Mouse (Mus musculus) spleen, adult 18-20 months (tissue): ENCODE results near the gene Wasl.

ENCODE experiments used
- DNase-seq, 2 experiments: peaks; one replicate each; pipeline ENCODE4 v3.0.0; 2022; ENCODE audit warnings: mixed read lengths in 2 of 2

Gene Wasl

DNA sequence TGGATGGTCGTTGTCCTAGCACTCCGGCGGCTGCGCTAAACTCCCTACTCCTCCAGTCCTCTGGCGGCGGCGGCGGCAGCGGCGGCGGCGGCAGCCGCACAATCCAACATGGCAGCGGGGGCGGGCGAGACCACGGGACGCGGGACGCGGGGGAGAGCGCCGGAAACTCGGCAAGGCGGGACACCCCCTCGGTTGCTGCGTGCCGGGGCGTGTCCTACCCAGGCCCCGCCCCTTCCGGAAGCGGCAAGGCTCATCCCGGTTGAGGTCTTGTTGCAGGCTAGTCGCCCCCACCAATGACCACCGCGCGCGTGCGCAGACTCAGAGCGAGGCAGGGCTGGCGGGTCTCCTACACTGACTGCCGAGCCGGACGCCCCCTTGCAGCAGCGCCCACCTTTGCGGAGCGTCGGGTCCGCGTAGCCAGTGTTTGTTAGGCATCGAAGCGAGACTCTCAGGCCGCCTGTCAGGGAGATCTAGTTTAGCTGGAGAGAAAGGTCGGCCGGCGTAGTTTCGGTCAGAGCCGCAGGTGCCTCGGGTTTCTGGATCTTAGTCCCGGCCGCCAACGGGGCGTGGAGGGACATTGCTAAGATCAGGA lies at the start of gene Wasl:
Wasl (minus strand) TSS at position 143 of the 592 bp plus-strand sequence.
- peak; percentile 97 to 98 for DNase-seq

DNA sequence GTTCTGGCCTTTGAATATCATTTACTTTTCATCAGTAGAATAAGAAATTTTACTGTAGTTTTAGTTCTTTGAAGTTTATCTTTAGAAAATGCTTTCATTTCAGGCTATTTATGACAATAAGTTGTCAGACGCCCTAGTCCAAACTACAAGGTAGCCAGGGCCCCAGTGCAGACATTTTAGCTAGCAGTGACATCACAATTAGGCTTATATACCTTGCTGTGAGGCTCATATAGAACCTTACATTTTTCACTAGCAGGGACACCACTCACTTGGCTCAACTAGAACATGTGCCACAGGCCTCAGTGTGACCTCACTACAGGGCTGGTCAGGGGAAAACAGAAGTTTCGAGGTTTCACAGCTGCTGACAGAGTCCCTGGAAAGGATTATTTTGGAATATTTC lies 42.7 kb upstream of the Wasl start:
- DNase-seq: no peak

DNA sequence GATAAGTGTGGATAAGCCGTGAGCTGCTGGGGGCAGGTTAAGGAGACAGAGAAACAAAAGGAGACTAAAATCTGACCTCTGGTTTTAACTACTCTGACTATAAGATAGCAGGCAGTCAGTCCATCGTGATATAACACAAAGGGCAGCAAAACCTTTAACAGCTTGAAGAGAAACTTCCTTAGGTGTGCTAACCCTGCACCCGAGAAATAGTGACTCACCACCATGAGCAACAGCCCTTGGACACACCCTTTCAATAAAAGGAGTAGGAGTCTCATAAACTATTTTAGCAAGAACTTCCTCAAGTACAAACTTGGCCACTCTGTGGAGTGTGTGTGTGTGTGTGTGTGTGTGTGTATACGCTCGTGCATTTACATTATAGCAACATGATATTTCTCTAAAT lies 42.3 kb upstream of the Wasl start:
- DNase-seq: no peak

DNA sequence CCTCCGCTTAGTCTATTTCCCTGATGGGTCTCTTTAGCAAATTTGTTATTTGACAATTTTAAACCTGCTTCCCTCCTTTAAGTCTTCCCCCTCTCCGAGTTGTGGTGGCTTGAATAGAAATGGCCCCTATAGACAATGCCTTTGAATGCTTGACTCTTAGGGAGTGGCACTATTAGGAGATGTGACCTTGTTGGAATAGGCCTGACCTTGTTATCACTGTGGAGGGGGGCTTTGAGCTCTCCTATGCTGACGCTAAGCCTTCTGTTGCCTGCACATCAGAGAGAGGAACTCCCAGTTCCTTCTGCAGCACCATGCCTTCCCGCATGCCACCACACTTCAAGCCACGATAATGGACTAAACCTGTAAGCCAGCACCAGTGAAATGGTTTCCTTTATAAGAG lies 32.4 kb upstream of the Wasl start:
- DNase-seq: no peak

DNA sequence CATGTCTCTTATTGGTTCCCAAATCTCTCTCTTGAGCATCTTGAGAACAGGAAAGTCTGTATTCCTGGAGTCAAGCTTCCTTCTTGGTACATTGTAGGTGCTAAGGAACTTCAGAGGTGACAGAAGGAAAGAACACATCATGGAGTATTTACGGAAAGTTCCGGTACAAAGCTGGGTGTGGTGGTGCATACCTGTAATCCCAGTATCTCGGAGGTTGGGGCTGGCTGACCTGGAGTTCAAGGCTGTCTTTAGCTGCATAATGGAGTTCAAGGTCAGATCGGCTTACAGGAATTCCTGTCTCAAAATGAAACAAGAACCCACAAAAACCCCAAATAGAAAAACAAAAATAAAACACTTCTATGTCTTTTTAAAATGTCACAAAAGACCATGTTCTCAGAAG lies 31.3 kb upstream of the Wasl start:
- no peak for DNase-seq

DNA sequence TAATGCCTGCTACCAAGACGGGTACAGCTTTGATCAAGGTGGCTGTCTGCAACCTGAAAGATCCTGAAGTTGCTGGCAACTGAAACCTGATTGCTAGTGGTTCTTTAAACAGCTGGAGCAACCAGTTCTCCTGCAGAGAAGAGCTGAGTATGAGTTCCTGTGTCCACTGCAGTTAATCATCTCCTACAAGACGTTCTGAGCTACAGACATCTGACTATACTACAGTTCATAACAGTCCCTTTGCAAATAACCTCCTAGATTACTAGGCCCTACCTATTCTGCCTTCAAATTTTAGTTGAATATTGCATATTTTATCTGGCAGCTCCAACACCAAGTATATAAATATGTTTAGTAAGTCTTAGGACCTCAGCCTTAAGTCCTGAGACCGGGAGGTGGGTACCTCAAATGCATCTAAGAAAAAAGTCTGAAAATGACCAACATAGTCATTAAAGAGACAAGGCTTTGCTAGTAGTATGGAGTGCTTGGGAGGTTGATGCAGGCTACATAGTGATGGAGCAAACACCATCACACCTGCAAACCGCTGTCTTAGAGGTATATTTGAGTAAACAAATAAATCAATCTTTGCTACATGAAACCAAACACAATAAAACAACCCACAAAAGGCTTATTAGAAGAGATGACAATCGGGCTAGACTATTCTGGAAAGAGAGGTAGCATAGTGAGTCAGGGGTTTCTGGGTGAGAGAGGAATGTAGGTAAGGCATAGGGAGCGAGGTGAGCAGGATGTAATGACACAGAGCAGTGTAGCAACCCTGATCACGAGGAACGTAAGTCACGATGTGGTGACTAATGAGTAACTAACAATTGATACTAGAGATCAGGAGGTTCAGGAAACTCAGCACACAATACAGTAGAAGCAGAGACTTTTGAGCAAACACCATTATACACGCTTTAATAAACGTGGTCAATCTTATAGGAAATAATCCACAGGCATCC lies 29.9 kb upstream of the Wasl start:
- DNase-seq: no peak

DNA sequence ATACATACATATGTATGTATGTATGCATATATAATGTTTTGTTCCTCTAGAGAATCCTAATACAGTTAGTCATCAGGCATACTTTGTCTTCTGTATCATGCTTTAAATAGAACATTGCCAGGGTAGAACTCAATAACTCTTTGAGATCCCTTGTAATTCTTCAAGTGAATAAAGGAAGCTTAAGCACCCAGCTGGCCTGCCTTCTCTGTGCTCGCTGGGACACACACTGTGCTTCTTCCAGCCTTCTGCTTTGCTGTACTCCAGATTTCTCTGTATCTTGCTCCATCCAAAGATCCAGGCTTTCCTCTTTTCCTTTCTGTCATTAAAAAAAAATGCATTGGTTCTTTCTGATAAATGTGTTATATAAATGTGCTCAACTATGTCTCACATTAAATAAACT lies 23.1 kb upstream of the Wasl start:
- no peak for DNase-seq

DNA sequence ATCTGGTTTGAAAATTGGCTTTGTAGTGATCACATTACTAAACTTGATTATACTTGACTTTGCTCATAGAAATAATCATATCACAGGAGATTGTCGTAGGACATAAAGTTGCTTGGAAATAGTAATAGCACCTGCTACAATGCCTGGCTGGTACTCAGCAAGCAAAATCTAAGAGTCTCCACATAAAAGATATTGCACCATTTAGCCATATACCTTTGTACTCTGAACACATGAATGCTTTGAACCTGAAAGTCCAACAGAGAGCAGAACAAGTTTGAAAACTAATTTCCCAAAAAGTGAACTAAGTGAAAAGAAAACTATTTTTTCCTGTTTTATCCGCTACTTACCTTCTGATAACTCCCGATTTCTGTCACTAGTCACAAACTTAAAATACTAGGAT lies 18.3 kb upstream of the Wasl start:
- no peak for DNase-seq

DNA sequence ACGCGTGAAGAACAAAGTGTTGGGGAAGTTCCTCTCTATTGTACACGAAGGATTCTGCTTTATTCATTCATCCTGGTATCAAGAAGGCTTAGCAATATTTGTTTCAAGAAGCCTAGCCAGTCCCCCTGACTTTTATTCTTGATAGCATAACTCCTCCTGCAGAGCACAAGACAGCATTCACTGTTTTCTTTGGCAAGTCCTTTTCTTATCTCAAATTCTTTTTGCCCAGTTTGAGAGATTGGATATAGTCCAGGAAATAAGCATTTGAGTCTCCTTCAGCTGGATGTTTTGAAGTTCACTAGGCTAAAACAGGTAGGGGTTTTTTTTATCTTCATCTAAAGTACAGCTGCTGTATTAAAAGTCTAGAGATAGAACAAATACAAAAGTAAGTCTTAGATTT lies 3.0 kb upstream of the Wasl start:
- no peak for DNase-seq

DNA sequence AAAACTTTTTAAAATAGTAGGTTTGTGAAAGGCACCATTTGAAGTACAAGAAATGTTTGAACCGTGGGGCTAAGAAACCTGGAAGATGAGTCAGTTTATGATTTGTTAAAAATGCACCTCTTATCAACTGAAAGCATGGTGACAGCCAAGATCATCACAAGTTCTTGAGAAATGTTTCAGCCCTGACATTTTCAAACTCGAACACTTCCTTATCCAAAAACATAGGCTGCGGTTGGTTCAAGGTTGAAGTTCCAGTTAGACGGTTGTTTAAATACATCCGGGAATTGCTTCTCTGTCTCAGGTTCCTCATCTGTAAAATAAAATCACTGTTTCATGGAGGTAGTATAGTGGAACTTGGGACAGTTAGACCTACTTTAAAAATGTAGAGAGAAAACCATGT lies 1.4 kb upstream of the Wasl start:
- no peak for DNase-seq

DNA sequence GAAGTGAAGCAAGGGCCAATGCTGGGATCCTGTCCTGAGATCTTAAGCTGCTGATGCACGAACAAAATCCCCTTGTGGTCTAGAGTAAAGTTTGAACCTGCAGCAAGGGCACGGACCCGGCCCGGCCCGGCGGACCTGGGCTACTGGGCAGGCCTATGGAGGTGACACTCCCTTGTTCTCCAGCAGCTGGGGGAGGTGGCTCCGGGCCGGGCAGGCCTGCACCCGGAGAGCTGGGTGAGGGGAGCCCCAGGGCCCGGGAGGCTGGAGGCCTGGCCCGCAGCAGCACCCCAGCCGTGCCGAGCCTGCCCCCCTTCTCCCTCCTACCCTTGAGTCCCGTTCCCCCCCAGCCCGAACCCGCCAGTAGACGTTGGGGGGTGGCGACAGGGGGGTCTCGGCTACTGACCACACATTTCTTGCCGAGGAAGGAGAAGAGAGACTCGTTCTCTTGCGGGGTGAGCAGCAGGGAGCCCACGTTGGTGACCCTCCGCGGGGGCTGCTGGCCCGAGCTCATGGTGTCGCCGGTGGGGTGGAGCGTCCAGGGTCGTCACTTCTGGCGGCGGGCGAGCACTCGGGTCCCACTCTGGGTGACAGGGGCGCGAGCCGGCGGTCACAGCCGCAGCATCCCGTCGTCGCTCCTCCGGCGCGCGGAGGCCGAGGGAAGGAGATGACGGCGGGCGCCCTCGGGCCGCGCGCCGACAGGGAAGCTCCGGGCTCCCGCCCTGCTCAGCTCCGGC lies 509 bp downstream of the Wasl start:
- peak in 1 of 2 experiments; percentile 42 for DNase-seq

DNA sequence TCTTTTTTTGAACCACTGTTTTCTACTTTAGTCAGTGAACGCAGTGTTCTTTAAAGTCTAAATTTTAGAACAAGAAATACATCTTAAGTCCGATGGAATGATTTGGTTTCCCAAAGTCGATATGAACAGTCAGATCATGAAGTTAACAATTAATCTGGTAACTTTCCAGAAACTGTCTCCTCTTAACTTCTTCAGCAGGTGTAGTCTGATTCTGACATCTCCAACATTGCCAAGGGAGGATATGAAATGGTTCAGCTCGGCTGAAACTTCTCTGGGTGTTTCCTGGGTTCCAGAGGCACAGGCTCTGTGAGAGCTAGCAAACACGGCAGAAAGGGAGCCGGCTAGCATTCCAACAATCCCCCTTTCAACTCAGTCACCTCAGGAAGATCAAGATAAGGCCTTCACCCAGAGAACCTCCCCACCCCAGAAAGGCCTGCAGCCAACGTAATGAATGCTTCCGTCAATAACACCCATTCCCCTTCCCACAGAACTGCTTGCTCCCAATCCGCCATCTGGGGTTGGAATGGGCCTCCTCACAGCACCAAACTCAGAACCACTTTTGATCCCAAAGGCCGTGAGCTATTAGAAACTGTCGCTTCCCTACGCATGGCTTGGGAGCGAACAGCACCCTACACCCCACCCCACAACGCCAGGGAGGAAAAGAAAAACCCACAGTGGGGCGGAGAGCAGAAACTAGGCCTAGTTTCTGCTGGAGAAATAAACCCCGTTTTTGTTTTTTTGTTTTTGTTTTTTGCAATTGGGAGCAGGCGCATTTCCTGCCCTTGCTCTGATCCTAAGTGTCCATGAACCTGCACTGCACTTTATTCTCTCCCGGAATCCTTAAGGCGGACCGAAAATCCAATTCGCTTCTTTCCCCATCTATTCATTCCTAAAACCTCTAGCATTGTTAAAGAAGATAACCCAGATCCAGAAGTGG lies 1.3 kb downstream of the Wasl start:
- no peak for DNase-seq

DNA sequence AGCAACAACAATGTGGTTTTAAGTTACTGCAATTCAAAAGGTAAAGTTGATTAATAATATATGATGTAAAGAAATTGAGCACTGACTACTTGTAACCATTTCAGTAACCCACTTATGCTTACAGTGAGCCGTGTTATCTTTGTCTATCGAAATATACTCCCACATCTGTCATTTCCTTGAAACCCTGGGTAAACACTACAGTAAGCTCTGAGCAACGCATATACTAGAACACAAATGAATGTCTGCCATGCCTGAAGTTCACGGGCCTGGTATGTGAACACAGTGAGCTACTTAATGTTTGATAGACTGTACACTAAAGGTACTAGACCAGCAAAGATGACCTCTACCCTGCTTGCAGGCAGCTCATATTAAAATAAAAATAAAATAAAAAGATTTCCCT lies 2.3 kb downstream of the Wasl start:
- no peak for DNase-seq

DNA sequence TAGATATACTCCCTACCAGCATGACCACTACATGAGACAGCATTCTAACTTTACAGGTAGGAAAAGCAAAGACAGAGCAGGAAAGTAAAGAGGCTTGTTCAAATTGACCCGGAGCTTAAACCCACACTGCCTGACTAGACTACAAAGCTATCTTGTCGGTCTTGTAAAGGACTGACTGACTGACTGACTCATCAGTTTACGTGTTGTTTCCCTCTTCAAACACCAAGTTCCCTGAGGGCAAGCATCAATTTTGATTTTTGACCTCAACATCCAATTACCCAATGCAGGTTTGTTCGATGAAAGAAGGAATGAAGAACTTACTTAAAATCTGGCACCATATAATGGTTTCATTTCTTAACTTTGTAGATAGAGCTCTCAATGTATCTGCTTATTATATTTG lies 2.9 kb downstream of the Wasl start:
- DNase-seq: no peak

DNA sequence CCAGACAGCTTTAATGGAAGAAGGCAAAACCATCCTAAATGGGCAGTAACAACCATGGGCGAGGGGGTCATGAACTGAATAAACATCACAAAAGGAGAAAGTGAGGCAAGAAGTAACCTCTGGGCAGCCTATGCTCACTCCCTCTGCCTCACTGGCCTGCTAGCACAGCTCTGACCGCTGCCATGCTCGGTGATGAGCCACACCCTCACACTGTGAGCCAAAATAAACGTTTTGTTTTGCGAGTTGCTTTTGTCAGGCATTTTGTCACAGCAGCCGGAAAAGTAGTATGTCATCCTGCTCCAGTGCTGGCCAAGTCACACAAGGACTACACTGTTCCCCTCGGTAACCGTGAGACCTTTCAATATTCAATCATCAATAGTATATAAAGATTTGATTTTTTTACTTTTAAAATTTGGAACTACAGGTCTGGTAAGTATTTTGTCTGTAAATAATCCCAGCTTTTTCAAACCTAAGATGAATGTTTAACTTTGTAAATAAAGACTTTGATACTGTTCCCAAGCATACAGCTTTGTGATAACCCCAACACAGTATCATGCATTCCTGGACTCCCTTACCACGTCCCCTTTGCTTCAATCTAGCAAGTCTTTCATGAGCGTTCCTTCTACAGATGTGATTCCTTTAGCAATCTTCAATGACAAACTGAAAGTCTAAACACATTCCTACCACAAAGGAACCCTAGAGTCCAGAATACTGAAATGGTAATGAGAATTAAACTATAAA lies 7.0 kb downstream of the Wasl start:
- DNase-seq: no peak

DNA sequence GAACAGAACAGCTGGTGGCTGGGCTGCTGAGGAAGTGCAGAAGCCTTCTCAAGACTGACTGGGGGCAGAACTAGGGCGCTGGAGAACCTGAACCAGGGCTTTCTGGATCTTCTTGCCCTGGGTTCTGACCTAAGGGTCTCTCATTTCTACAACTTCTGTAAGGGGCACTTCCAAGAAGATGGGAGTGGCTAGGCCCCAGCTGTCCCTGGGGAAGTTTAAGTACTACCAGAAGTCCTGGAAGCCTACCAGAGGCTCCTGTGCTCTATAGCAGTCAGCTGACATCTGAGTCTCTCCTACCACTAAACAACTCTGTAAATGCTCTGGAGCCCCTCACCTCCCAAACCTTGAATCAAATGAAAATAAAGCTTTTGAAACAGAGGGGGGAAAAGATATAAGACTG lies 8.7 kb downstream of the Wasl start:
- DNase-seq: no peak

DNA sequence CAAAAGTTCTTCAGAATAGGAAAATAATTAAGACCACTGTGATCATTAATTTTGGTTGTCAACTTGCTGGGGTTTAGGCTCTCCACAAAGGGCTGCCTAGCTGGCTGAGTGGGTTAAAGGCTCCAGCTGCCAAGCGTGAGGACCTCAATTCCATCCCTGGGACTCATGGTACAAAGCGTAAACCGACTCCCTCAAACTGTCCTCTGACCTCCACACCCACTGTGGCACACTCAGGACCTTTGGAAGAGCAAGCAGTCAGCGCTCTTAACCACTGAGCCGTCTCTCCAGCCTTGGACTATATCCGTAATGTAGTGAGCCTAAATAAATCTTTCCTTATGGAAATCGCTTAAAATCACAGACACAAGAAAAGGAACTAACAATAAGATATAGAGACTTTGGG lies 13.3 kb downstream of the Wasl start:
- no peak for DNase-seq

DNA sequence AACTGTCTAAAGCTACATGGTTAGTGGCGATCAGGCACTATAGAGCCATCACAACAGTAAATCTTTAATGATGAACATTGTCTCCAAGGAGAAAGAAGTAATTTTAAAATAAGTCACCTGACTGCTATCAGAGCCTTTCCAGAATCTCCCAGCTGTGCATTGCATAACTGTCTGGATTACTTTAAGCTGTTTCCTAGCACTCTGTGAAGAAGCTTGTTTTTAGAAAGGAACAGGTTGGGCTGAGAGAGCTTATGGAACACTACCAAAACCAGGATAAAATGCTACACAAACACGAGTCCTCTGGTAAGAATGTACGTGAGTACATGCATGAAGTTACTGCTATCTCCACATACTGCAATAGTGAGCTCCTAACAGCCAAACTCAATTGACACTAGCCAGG lies 14.1 kb downstream of the Wasl start:
- no peak for DNase-seq

DNA sequence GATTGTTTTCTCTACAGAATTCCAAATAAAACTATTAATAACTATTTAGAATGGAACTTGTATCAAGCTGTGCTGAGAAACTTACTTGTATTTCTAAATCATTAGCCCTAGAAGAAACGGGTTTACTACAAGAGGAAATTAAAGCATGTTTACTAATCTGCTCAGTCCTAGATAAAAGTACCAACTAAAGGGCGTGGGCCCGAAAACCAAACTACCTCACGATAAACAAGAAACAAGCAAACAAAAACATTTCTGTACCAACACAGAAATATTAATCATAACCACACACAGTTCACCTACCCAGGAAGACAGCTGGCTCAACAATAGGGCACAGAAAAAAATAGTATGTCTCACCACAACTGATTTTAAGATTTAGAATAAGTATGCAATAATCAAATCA lies 16.4 kb downstream of the Wasl start:
- DNase-seq: no peak

DNA sequence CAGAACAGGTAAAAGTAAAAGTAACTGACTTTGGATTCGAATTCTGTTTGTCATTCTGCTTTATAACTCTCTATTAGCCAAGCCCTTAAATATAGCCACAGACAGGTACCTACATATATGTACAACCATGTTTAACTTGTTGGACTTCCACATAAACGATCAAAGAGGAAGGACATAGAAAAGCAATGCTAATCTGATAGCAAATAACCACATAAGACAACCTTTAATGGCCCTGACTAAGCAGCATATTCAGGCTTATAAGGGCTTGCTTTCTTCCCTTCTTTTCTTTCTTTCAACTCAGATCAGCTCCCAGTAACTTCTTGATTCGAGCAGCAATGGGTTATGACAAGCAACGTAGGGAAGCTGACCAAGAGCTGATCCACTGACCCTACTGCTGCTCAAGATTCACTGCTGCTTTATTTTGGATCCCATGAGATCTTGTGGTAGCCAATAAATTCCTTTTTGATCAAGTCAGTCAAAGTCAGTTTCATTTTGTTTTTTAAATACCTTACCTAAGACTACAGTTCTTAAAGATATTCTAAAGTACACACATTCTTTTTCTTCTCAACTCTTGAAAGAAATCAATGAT lies 17.6 kb downstream of the Wasl start:
- DNase-seq: no peak

DNA sequence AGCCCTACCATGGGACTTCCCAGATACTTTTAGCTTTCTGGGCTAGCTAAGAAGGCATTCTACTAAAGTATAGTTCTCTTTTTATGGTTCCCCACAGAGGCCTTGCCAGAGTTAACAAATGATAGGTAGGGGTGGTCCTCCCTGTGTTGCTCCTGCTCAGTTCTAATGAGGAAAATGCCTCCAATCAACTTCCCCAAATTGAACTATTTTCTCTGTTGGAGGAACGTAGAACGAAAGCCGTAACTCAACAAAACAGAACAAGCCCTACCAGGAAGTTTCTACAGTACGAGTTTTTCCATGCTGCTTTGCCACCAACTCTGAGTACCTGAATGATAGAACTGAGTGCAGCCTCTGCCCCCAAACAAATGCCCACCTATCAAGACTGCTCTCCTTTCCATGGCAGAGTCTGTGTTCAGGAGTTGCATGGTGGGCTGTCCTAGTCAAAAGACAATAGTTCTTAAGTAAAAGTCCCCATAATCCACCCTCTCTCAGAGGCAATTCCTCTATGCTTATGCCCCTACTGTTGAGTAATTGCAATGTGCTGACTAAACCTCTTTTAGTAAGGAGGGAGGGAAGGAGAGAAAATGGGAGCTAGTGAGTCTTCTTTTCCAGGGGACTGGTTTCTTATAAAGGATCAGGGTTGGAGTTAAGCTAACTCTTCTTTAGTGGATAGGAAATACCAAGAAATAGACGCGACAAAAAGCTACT lies 19.3 kb downstream of the Wasl start:
- no peak for DNase-seq
